Mouse (Mus musculus): ENCODE measurements around the gene Klf14.

The Klf14 gene

GRCm38 (mm10) chr6:30958736-30959540 is at the start of gene Klf14:
Klf14 (minus strand) TSS chr6:30959078.
- DNase-seq (ENCODE audit: extremely low read depth, low read depth) = no peak

GRCm38 (mm10) chr6:31006111-31006600 is 47.3 kb upstream of the Klf14 start:
- no peak for DNase-seq (ENCODE audit: extremely low read depth, low read depth)

- no peak for DNase-seq (ENCODE audit: extremely low read depth, low read depth)
These were observed 27.5 kb upstream of the Klf14 start for GRCm38 (mm10) chr6:30986393-30986792.

- DNase-seq (ENCODE audit: extremely low read depth, low read depth) = no peak
These were observed 24.1 kb upstream of the Klf14 start for GRCm38 (mm10) chr6:30983021-30983420.

GRCm38 (mm10) chr6:30982372-30982980 is 23.6 kb upstream of the Klf14 start:
- peak; percentile 11 for DNase-seq (ENCODE audit: extremely low read depth, low read depth)

- DNase-seq (ENCODE audit: extremely low read depth, low read depth) = no peak
These were observed 22.5 kb upstream of the Klf14 start for GRCm38 (mm10) chr6:30981351-30981750.

- no peak for DNase-seq (ENCODE audit: extremely low read depth, low read depth)
These were observed 19.7 kb upstream of the Klf14 start for GRCm38 (mm10) chr6:30978615-30979014.

- no peak for DNase-seq (ENCODE audit: extremely low read depth, low read depth)
These were observed 13.2 kb upstream of the Klf14 start for GRCm38 (mm10) chr6:30972121-30972520.

- no peak for DNase-seq (ENCODE audit: extremely low read depth, low read depth)
These were observed 818 bp downstream of the Klf14 start for GRCm38 (mm10) chr6:30957784-30958735.

- DNase-seq (ENCODE audit: extremely low read depth, low read depth) = no peak
These were observed 19.6 kb downstream of the Klf14 start for GRCm38 (mm10) chr6:30939264-30939663.

- no peak for DNase-seq (ENCODE audit: extremely low read depth, low read depth)
These were observed 36.1 kb downstream of the Klf14 start for GRCm38 (mm10) chr6:30922821-30923220.

- DNase-seq (ENCODE audit: extremely low read depth, low read depth) = no peak
These were observed 37.1 kb downstream of the Klf14 start for GRCm38 (mm10) chr6:30921826-30922225.

GRCm38 (mm10) chr6:30920834-30921675 is 37.8 kb downstream of the Klf14 start:
- DNase-seq (ENCODE audit: extremely low read depth, low read depth) = no peak

GRCm38 (mm10) chr6:30915473-30915872 is 43.4 kb downstream of the Klf14 start, which contains the start of gene Tsga13:
Tsga13 (minus strand) TSS chr6:30915573.
- DNase-seq (ENCODE audit: extremely low read depth, low read depth) = no peak

- no peak for DNase-seq (ENCODE audit: extremely low read depth, low read depth)
These were observed 50.9 kb downstream of the Klf14 start for GRCm38 (mm10) chr6:30907970-30908369.
